Mouse (Mus musculus) hematopoietic multipotent progenitor cell, adult 10-12 weeks (in vitro differentiated cells): ENCODE data around the gene Skida1. TPM values are rescaled to one million over a fixed set of nuclear protein-coding genes. Genes with fewer than 3 reads are reported as not detected.

Experiments
- polyA plus RNA-seq: library from polyadenylated mRNA; stranded (reverse); fragments of >175 nt; gene quantifications from 2 replicates; pipeline ENCODE4 v1.2.3, GENCODE M21; 2012; ENCODE audit warnings: low replicate concordance

The Skida1 gene
- 0.31 and 0.90 TPM in 2 replicates for polyA plus RNA-seq

DNA sequence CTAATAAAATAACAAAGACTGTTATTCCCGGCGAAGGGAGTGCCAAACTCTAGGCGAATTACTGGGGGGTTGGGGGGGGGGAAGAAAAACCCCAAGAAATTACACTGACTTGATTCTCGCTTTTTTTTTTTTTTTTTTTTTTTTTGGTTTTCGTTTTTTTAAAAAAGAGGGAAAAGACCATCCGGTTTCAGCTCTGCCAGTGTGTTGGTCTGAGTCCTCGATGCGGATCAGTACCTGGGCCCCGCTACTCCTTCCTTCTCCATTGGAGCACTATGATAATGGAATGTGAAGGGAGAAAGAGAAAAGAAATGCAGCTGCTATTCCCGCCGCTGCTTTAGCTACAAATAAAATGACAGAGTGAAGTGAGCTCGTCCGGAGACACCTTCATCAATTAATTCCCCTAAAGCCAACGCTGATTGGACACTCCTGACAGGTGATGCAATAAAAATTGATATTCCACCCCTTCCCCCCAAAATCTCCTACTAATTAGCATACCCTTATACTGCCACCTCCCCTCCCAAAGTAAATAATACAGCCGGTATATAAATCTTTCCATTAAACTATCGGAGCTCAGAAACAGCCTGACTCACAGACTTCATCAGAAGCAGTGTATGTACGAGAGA, at the start of gene Skida1:
Skida1 (minus strand) TSS at position 599 of the 623 bp plus-strand sequence.

DNA sequence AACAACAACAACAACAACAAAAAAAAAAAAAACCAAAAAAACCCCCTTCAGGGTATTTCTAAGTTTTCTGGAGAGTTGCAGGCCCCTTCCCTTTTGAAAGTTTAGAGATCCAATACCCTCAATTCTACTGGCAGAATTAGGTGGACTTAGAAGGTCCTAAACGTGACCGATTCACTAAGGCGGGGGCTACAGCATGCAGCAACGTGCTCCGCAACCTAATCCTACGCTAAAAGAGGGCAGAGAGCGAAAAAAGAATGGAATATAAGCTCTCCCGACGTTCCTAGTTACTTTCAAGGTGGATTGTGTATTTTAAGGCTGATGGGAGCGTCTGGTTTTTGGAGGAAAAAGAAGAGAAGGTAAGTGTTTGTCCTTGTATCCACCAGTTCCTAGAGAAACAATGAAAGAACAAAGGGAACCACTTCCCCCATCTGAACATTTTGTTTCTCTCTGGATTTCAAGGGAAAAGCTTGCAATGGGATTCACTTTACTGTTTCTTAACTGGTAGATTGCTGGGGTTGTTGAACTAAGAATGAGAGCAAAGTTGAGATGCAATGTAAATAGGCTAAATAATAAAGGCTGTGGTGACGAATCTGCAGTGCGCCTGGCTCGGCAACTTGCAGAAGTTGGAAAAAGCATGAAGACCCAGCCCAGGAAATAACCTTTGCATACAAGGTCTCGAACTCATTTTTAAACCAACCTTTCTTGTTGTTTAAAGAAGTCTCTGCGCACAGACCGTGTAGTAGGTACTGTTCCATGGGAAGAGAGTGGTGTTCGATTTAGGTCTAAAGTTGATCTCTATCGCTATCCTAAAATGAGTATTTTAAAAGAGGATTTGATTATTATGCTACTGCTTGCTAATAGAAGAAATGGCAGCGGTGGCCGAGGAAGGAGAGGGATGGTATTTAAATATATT, 6.4 kb upstream of the Skida1 start, which contains the start of gene Mllt10:
Mllt10 (plus strand) TSS at position 222 of the 913 bp plus-strand sequence.

DNA sequence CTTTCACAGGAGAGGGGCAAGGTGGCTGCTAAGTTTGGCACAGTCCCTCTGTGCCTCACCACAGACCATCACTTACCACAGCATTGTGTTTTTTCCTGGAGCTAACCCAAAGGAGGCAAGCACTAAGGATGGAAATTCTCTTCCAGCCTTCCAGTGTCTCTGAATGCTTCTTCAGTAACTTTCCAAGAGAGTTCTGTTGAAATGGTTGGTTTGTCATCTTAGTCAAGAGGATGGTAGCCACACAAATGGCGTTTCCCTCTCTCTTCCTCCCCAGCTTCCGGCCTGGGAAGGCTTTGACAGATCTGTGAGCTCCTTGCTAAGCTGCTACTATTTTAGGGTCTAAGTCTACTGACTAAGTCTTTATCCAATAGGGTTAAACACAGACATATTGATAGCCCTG, 11.4 kb downstream of the Skida1 start, which contains the start of gene A930004D18Rik:
A930004D18Rik (minus strand) TSS at position 247 of the 400 bp plus-strand sequence.

DNA sequence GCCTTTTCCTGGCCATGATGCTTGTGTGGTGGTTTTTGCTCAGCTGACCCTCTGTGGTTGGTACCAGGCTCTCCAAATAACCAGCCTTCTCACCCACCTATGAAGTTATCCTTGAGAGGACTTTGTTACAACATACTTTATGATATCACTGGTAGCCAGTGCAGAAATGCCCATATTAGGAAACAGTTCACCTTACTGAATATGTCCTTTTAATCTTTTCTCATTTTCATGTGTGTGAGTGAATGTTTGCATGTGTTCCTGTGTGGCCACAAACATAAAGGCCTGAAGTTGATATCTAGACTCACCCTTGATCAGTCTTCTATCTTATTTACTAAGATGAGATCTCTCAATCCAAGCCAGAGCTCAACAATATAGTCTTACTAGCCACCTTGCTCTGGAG, 52.0 kb downstream of the Skida1 start, which contains the start of gene H2al2a:
H2al2a (minus strand) TSS at position 101 of the 400 bp plus-strand sequence.

Other genes starting within 250 kb of the Skida1 start
- gene H2al2a, start 52.1 kb downstream of the Skida1 start, polyA plus RNA-seq, result not detected in 2 replicates
- gene A930004D18Rik, start 11.3 kb downstream of the Skida1 start, polyA plus RNA-seq, result 0.08 TPM in 2 replicates
- 13.2 and 21.6 TPM in 2 replicates for gene Mllt10, start 6.2 kb upstream of the Skida1 start, polyA plus RNA-seq